In the genomic region with DNA sequence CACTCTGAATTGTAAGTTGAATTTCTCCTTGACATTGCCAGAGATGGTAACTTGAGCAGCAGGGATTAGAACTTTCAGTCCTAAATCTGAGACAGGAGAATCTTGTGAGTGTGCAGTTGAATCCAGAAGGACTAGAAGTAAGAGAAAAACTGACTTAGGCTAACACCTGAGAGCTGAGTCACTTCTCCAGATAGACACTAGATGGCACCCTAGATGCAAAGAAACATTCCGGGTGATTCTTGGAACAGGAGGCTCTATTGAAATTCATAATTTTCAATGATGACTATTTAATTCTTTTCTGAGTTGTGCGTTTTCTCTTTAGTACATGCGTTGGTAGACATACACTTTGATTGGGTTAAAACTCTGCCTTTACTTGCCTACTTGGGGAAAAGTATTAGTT, we compare ENCODE assay signal across 9 mouse cellular contexts.
DNase-seq lines count a peak whose midpoint lies in the region; ATAC-seq and TF ChIP-seq lines count a peak whose summit lies in the region.
"Had no signal": no experiment of that assay in that cellular context is flagged by ENCODE, and none has a peak within 500 bp of the region (broad histone marks: within the 10 kb centered on the region; RNA-seq: fewer than 3 reads in every experiment).

No protein-coding gene starts in this region.

- H3K9ac ChIP-seq in heart, postnatal 0 days (replicated peaks; ENCODE audit: low read depth, low read length) = no peak overlapping the region
- H3K9ac ChIP-seq in liver, postnatal 0 days (replicated peaks) = no peak overlapping the region
- no peak overlapping the region for H3K9ac ChIP-seq in liver, embryonic 12.5 days
- H3K9ac ChIP-seq: limb, embryonic 15.5 days had no signal

- TF ChIP-seq EP300 in heart, postnatal 0 days (IDR thresholded peaks at IDR 0.05; ENCODE audit: low read depth) = no peak
- no peak for TF ChIP-seq EP300 in liver, postnatal 0 days (IDR thresholded peaks at IDR 0.05; ENCODE audit: low read depth)

- no peaks in the 10 kb centered on the region for H3K27me3 ChIP-seq in heart, postnatal 0 days (ENCODE audit: control insufficient read depth, insufficient read depth, low read length)
- H3K27me3 ChIP-seq in liver, postnatal 0 days (ENCODE audit: insufficient read depth, low read length) = no peaks in the 10 kb centered on the region
- H3K27me3 ChIP-seq in liver, embryonic 12.5 days (replicated peaks) = no peaks in the 10 kb centered on the region
- H3K27me3 ChIP-seq: limb, embryonic 15.5 days had no signal

- H3K4me3 ChIP-seq in heart, postnatal 0 days (ENCODE audit: low read depth, low read length) = no peak overlapping the region
- H3K4me3 ChIP-seq in liver, postnatal 0 days (ENCODE audit: low read depth, low read length) = no peak overlapping the region
- no peak overlapping the region for H3K4me3 ChIP-seq in liver, embryonic 12.5 days
- H3K4me3 ChIP-seq: limb, embryonic 15.5 days had no signal

- peak; percentile 37 for TF ChIP-seq CTCF in heart, postnatal 0 days (IDR thresholded peaks at IDR 0.05; ENCODE audit: low read depth)
- peak; percentile 47 for TF ChIP-seq CTCF in liver, postnatal 0 days (IDR thresholded peaks at IDR 0.05; ENCODE audit: low read depth)

- H3K9me3 ChIP-seq in heart, postnatal 0 days (replicated peaks; ENCODE audit: control insufficient read depth, low read length) = no peaks in the 10 kb centered on the region
- no peaks in the 10 kb centered on the region for H3K9me3 ChIP-seq in liver, postnatal 0 days (ENCODE audit: low read length)
- no peaks in the 10 kb centered on the region for H3K9me3 ChIP-seq in liver, embryonic 12.5 days (replicated peaks)
- H3K9me3 ChIP-seq: limb, embryonic 15.5 days had no signal

- ATAC-seq in heart, postnatal 0 days (ENCODE audit: insufficient read depth, low read depth) = no peak
- no peak for ATAC-seq in liver, postnatal 0 days
- ATAC-seq in liver, embryonic 12.5 days = no peak
- no peak for ATAC-seq in erythroblast, adult 5-6 weeks (replicated peaks; ENCODE audit: low FRiP score, poor library complexity, severe bottlenecking)

- no peaks in the 10 kb centered on the region for H3K36me3 ChIP-seq in heart, postnatal 0 days (replicated peaks; ENCODE audit: control insufficient read depth, insufficient read depth, low read length)
- no peaks in the 10 kb centered on the region for H3K36me3 ChIP-seq in liver, postnatal 0 days (replicated peaks; ENCODE audit: insufficient read depth, low read length)
- no peaks in the 10 kb centered on the region for H3K36me3 ChIP-seq in liver, embryonic 12.5 days
- H3K36me3 ChIP-seq: limb, embryonic 15.5 days had no signal

- H3K4me1 ChIP-seq in heart, postnatal 0 days (ENCODE audit: control insufficient read depth, insufficient read depth) = no peaks in the 10 kb centered on the region
- H3K4me1 ChIP-seq in liver, postnatal 0 days (ENCODE audit: insufficient read depth) = no peaks in the 10 kb centered on the region
- H3K4me1 ChIP-seq in liver, embryonic 12.5 days = no peaks in the 10 kb centered on the region
- H3K4me1 ChIP-seq: limb, embryonic 15.5 days had no signal

- no peak overlapping the region for H3K4me2 ChIP-seq in heart, postnatal 0 days (ENCODE audit: low read depth, low read length)
- no peak overlapping the region for H3K4me2 ChIP-seq in liver, postnatal 0 days (ENCODE audit: low read depth, low read length)
- H3K4me2 ChIP-seq in liver, embryonic 12.5 days = no peak overlapping the region
- H3K4me2 ChIP-seq: limb, embryonic 15.5 days had no signal

- no peak overlapping the region for H3K27ac ChIP-seq in heart, postnatal 0 days (ENCODE audit: low read depth)
- no peak overlapping the region for H3K27ac ChIP-seq in liver, postnatal 0 days (ENCODE audit: low read depth)
- H3K27ac ChIP-seq in liver, embryonic 12.5 days = no peak overlapping the region
- H3K27ac ChIP-seq: limb, embryonic 15.5 days had no signal

- DNase-seq in heart, postnatal 0 days (ENCODE audit: low spot score) = no peak
- no peak for DNase-seq in heart, adult 11 months
- no peak for DNase-seq in liver, postnatal 0 days
- peak; percentile 38 for DNase-seq in adipocyte (ENCODE audit: low spot score)
- DNase-seq in induced T-regulatory cell, adult 2 months (ENCODE audit: low read depth) = peak; percentile 3
- no peak for DNase-seq in thymus, postnatal 36 days

- WGBS in heart, postnatal 0 days = 28% methylated on average over 3 of the region's 3 CpGs
- WGBS in liver, postnatal 0 days (ENCODE audit: insufficient replicate concordance) = 37% methylated on average over 3 of the region's 3 CpGs
- WGBS in liver, embryonic 12.5 days (ENCODE audit: insufficient replicate concordance) = 33% methylated on average over 3 of the region's 3 CpGs

Comparison
In these comparisons a context has a peak if more than half of its experiments do, and no peak if none do; other contexts are left out.
1. DNase-seq: peak in adipocyte (single experiment) and induced T-regulatory cell, adult 2 months (single experiment); none in heart, postnatal 0 days (single experiment), heart, adult 11 months (single experiment), liver, postnatal 0 days (single experiment) and thymus, postnatal 36 days (0 of 2).